Mouse (Mus musculus): ENCODE data around the gene Rogdi.

DNA sequence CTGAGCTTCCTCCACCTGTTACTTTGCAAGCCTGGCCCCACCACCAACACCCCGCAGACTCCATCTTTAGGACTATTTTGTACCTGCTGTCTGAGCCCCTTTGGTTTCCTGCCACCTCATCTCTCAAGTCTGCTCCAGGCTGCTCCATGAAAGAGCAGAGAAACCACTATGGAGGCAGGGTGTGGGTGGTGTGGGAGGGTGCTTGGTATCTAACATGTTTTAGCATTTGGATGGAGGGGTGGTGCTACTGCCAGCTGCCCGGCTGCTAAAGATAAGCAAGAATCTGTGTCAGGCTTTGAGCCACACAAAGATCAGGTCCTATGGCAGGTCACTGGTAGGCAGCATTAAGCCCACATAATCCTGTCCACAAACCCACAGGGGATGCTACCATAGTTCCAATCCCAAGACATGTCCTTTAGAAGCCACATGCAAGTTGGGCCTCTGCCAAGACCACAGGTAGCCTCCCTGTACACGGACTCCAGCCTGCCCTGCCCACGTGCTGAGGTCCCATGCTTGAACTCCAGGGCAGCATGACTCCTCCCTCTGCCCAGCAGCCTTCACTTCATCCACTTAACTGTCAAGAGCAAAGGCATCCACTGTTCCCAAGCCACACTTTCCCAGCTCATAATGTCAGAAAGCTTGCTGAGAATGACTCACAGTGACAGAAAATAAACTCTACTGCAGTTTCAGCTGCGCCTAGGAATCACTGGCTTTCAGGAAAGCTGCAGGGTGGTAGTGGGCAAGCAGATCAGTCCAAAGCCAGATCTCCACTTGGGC, 34.9 kb downstream of the Rogdi start:
- no peak for TF ChIP-seq CTCF (IDR thresholded peaks at IDR 0.05; ENCODE audit: extremely low read depth, insufficient read length, insufficient replicate concordance, low read depth, low read length)
- no peak for TF ChIP-seq POLR2A (IDR thresholded peaks at IDR 0.05; ENCODE audit: low read depth, low read length)

All from small intestine, adult 2 months (tissue).